Comparison of ENCODE assay signal across 17 mouse cellular contexts in the genomic region with DNA sequence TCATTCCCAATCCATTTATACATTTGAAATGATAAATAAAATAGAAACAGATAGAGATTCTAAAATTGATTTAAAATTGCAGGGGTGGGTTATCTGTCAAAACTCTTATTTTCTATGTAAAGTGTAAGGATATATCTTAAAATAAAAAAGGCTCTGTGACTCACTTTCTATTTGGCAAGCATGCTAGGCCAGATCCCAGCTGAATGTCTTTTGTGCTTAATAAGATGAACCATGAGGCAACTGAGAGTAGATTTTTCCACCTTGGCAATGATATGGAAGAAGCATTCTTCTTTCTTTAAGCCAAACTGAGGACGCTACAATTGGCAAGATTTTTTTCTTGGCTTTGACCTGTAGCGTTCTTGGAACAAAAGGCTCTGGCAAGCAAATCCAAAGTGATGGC.
DNase-seq lines count a peak whose midpoint lies in the region.
"Had no signal": no experiment of that assay in that cellular context is flagged by ENCODE, and none has a peak within 500 bp of the region (broad histone marks: within the 10 kb centered on the region; RNA-seq: fewer than 3 reads in every experiment).

No protein-coding gene starts in this region.

- DNase-seq in left cerebral cortex, adult 11 months (ENCODE audit: low spot score): peak; percentile 13
- no peak for DNase-seq in left cerebral cortex, postnatal 4 days
- peak; percentile 6 for DNase-seq in right cerebral cortex, postnatal 25 days
- no peak for DNase-seq in right cerebral cortex, postnatal 10 days (ENCODE audit: low spot score in 2 of 2)
- peak; percentile 20 to 81 for DNase-seq in left cerebral cortex, postnatal 25 days (ENCODE audit: low spot score in 2 of 2)
- DNase-seq in lung, postnatal 25 days (ENCODE audit: low spot score): no peak
- DNase-seq: adrenal gland, adult 8-10 months; B cell, adult 2 months; cerebellum, adult 11 months; cerebellum, adult 9-11 months; gastrocnemius, postnatal 10 days; heart, postnatal 10 days; kidney, adult 11 months; kidney, postnatal 14 days; layer of hippocampus, adult 9-11 months; lung, postnatal 36 days; retina, postnatal 1 day had no signal

- intact Hi-C loops in left cerebral cortex, postnatal 4 days (cut with DNase I): no loop called here
- intact Hi-C loops in left cerebral cortex, postnatal 25 days (cut with DNase I): no loop called here

Comparison
In these comparisons a context has a peak if more than half of its experiments do, and no peak if none do; other contexts are left out.
1. DNase-seq: peak in left cerebral cortex, adult 11 months (single experiment), right cerebral cortex, postnatal 25 days (single experiment) and left cerebral cortex, postnatal 25 days (2 of 2); none in left cerebral cortex, postnatal 4 days (single experiment), right cerebral cortex, postnatal 10 days (0 of 2) and lung, postnatal 25 days (single experiment).